Mouse (Mus musculus) midbrain, embryonic 11.5 days (tissue): ENCODE results near the gene Olfr62. TPM values are rescaled to one million over a fixed set of nuclear protein-coding genes. Genes with fewer than 3 reads are reported as not detected.

Experiments used
- ATAC-seq: fragments of 200-750 bp; cut with Nextera tagmentation; 2 replicates; pipeline ENCODE4 v1.8.0; 2017; ENCODE audit warnings: moderate TSS enrichment, moderate library complexity; ENCODE audit not compliant: low FRiP score
- DNase-seq: peaks from one replicate; pipeline ENCODE4 v3.0.0; 2015; ENCODE audit warnings: low spot score; ENCODE audit errors: missing footprints
- H3K27ac ChIP-seq: fragments of 300-500 bp; sonication (generic); 2 replicates; pipeline ENCODE4 v1.5.1; 2014; ENCODE audit warnings: low read depth, low read length
- H3K27me3 ChIP-seq: fragments of 300-500 bp; sonication (generic); 2 replicates; pipeline ENCODE4 v1.6.1; 2014; ENCODE audit warnings: mild to moderate bottlenecking, low read length, moderate library complexity, mixed read lengths; ENCODE audit not compliant: control insufficient read depth, insufficient read depth
- H3K36me3 ChIP-seq: fragments of 300-500 bp; sonication (generic); 2 replicates; pipeline ENCODE4 v1.6.1; 2014; ENCODE audit warnings: mild to moderate bottlenecking, low read length, moderate library complexity, mixed read lengths; ENCODE audit not compliant: control insufficient read depth, insufficient read depth
- H3K4me1 ChIP-seq: fragments of 300-500 bp; sonication (generic); 2 replicates; pipeline ENCODE4 v1.6.1; 2014; ENCODE audit warnings: low read length; ENCODE audit not compliant: control insufficient read depth, insufficient read depth
- H3K4me2 ChIP-seq: fragments of 300-500 bp; sonication (generic); 2 replicates; pipeline ENCODE4 v1.6.1; 2014; ENCODE audit warnings: mild to moderate bottlenecking, moderate library complexity
- H3K4me3 ChIP-seq: fragments of 300-500 bp; sonication (generic); 2 replicates; pipeline ENCODE4 v1.5.1; 2014; ENCODE audit warnings: low read depth, low read length
- H3K9ac ChIP-seq: fragments of 300-500 bp; sonication (generic); 2 replicates; pipeline ENCODE4 v1.6.1; 2014; ENCODE audit warnings: low read length
- H3K9me3 ChIP-seq: fragments of 300-500 bp; sonication (generic); 2 replicates; pipeline ENCODE4 v1.6.1; 2016; ENCODE audit warnings: low read length; ENCODE audit not compliant: control insufficient read depth
- WGBS: fragments of 180-500 bp; shearing (Covaris S2); extraction: QIAGEN DNeasy Blood & Tissue Kit; methylation state at CpG from one replicate; pipeline ENCODE4 v1.1.7; 2014; 5-methylcytosine and 5-hydroxymethylcytosine counted together
- polyA plus RNA-seq: library from polyadenylated mRNA; unstranded; fragments of >200 nt; fragmentation: Nextera tagmentation; extraction: Ambion mirVana; gene quantifications from 2 replicates; pipeline ENCODE4 v1.2.1, GENCODE M21; 2014

Olfr62 gene
- not detected in 2 replicates for polyA plus RNA-seq

DNA sequence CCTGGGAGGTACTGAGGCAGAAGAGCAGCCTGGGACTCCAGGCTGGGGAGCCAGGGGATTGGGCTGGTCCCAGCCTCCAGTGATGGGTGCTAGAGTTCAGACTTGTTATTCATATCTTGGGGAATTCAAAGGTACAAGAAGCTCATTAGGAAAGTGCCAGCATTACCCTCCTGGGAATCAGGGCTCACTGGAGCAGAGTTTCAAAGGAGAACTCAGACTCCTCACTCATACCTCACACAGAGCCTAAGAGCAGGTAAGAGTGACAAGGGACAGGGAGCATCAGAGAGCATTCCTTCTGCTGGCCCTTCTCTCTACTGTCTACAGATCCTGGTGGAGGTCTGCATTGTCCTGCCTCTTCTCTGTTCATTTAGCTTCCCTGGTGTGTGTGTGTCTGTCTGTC lies at the start of gene Olfr62:
Gene Olfr62 (plus strand): TSS at position 301 of the 400 bp plus-strand sequence.
- no peak within 1 kb of the TSS for H3K27ac ChIP-seq
- H3K4me3 ChIP-seq, result no peak within 1 kb of the TSS
- no peaks in the 10 kb centered on the region for H3K36me3 ChIP-seq
- H3K9me3 ChIP-seq, result no peaks in the 10 kb centered on the region
- no peak within 1 kb of the TSS for H3K4me2 ChIP-seq
- H3K4me1 ChIP-seq, result no peaks in the 10 kb centered on the region
- no peak for ATAC-seq
- H3K9ac ChIP-seq, result no peak within 1 kb of the TSS
- no peak for DNase-seq
- H3K27me3 ChIP-seq, result no peaks in the 10 kb centered on the region

DNA sequence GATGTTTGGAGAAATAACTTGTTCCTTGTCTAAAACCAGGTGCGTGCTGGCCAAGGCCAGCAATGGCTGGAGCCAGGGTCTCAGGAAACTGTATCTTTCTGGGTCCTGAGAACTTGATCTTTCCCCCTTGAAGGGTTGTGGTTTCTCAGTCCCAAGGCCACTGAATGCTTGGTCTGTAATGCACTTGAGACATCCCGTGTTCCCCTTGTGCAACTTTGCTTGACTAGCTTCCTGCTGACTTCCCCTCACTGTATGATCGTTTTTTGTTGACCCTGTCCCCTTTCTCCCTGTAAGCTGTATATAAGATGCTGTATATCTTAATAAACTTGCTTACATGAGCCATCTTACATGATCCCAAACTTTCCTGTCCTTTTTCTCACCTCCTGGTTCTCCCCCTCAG lies 48.9 kb upstream of the Olfr62 start:
- H3K9ac ChIP-seq, result no peak overlapping the region
- no peaks in the 10 kb centered on the region for H3K27me3 ChIP-seq
- DNase-seq (no peak), ATAC-seq (no peak)
- no peaks in the 10 kb centered on the region for H3K9me3 ChIP-seq
- no peak overlapping the region for H3K4me3 ChIP-seq
- no peak overlapping the region for H3K27ac ChIP-seq
- no peak overlapping the region for H3K4me2 ChIP-seq
- 75% methylated on average over 3 of the region's 3 CpGs for WGBS
- no peaks in the 10 kb centered on the region for H3K4me1 ChIP-seq
- no peaks in the 10 kb centered on the region for H3K36me3 ChIP-seq

DNA sequence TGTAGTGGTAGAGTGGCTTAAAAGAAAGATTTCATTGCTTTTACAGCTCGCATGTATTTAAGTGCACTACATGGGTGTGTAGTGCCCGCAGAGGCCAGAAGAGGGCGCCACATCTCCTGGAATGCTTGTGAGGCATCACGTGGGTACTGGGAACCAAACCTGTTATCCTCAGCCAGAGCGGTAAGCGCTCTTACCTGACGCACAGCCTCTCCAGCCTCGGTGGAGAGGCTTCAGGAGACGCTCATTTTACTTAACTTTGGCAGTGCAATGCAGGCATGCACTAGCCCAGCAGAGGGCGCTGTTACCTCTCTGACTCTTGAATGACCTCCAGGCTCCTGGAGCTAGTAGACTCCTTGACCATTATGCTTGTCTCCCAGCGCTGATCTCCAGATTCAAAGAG lies 46.1 kb upstream of the Olfr62 start:
- Histone ChIP-seq H3K4me2 (no peak overlapping the region), H3K4me1 (no peaks in the 10 kb centered on the region), H3K9ac (no peak overlapping the region), H3K27ac (no peak overlapping the region), H3K27me3 (no peaks in the 10 kb centered on the region), H3K4me3 (no peak overlapping the region), H3K9me3 (no peaks in the 10 kb centered on the region; the same call in 1 of the 2 replicates), H3K36me3 (no peaks in the 10 kb centered on the region)
- DNase-seq (no peak), ATAC-seq (no peak)
- 23% methylated on average over 11 of the region's 11 CpGs for WGBS

DNA sequence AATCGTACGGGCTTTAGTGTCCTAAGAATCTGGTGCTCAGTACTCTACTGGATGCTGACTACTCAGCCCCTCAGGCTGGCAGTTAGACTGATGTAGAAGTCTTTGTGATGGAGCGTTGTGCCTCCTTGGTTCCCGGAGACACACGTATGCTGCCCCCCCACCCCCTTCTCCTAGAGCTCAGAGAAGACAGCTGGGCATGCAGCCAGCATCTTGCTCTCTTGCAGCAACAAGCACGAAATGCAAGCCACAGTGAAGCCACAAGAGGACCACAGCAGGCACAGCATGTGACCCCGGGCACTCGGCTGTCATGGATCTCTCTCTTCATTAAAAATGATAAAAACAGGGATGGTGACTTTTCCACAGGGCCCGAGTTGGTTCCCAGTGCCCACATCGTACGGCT lies 43.3 kb upstream of the Olfr62 start:
- H3K4me3 ChIP-seq, result no peak overlapping the region
- H3K27me3 ChIP-seq, result no peaks in the 10 kb centered on the region
- H3K27ac ChIP-seq, result no peak overlapping the region
- H3K9ac ChIP-seq, result no peak overlapping the region
- DNase-seq, result no peak
- 89% methylated on average over 11 of the region's 11 CpGs for WGBS
- H3K4me1 ChIP-seq, result no peaks in the 10 kb centered on the region
- no peak overlapping the region for H3K4me2 ChIP-seq
- ATAC-seq, result no peak
- H3K36me3 ChIP-seq, result no peaks in the 10 kb centered on the region
- H3K9me3 ChIP-seq, result no peaks in the 10 kb centered on the region; the same call in 1 of the 2 replicates

DNA sequence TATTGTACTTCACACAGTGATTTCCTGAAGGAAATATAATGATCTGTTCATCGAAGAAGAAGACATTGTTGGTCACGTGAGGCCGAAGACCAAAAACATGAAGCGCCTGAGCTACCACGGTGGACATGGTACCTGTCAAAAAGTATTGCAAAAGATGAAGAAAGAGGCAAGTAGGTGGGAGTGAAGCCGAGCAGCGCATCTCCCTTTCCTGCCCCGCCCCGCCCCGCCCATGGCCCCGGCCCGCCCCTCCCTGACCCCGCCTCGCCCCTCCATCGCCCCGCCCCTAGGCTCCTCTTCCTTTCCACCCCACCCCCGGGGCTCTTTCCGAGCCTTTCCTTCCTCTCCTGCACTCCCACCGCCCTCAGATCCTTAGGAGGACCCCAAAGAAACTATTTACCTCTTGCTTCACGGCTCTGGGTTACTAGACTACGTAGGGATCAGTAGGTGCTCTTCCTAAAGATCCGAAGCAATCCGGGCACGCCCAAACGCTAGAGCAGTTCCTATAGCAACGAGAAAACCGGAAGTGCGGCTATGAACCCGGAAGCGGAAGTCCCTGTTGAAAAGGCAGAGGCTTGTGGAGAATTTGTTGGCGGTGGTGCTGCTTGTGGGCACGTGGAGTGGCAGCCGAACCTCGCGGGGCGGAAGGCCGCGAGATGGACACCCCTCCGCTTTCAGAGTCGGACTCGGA lies 38.3 kb upstream of the Olfr62 start, which contains the start of the genes Cfap57 and Ebna1bp2:
Gene Cfap57 (minus strand): TSS at position 499 of the 688 bp plus-strand sequence.
Gene Ebna1bp2 (plus strand): TSS at position 521 of the 688 bp plus-strand sequence.
- ATAC-seq, result peak; percentile 94

DNA sequence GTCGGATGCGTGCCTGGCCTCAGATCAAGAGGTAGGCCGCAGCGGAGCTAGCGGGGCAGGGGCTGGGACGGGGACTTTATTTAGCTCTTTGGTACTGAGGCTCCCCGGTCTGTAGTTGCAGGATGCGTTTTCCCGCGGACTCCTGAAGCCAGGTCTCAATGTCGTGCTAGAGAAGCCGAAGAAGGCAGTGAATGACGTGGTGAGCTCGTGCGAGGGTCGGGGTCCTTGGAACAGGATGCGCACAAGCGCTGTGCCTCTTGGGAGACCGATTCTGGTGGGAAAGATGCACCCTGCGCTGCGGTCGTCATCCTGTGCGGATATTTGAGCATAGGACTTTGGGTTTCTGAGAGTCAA lies 37.8 kb upstream of the Olfr62 start:
- no peaks in the 10 kb centered on the region; the same call in 1 of the 2 replicates for H3K9me3 ChIP-seq
- peaks cover 12% of the 10 kb centered on the region for H3K36me3 ChIP-seq
- H3K4me2 ChIP-seq, result peak overlapping the region; percentile 96
- under 1% methylated on average over 23 of the region's 23 CpGs for WGBS
- no peak for DNase-seq
- H3K9ac ChIP-seq, result peak overlapping the region; percentile 71
- H3K27ac ChIP-seq, result no peak overlapping the region
- no peaks in the 10 kb centered on the region for H3K27me3 ChIP-seq
- H3K4me1 ChIP-seq, result peaks cover 10% of the 10 kb centered on the region
- H3K4me3 ChIP-seq, result peak overlapping the region; percentile 82
- ATAC-seq, result no peak; the same call in 1 of the 2 replicates

More for the DNA sequence above, 38.3 kb upstream of the Olfr62 start, which contains the start of the genes Cfap57 and Ebna1bp2:
- Histone ChIP-seq H3K36me3 (peaks cover 8% of the 10 kb centered on the region), H3K4me1 (peaks cover 10% of the 10 kb centered on the region), H3K27ac (no peak within 1 kb of the TSS), H3K4me2 (peak within 1 kb of the TSS; percentile 96), H3K27me3 (no peaks in the 10 kb centered on the region), H3K9ac (peak within 1 kb of the TSS; percentile 71), H3K4me3 (peak within 1 kb of the TSS; percentile 82), H3K9me3 (no peaks in the 10 kb centered on the region; the same call in 1 of the 2 replicates)
- DNase-seq, result peak; percentile 100
- under 1% methylated on average over 38 of the region's 41 CpGs for WGBS

DNA sequence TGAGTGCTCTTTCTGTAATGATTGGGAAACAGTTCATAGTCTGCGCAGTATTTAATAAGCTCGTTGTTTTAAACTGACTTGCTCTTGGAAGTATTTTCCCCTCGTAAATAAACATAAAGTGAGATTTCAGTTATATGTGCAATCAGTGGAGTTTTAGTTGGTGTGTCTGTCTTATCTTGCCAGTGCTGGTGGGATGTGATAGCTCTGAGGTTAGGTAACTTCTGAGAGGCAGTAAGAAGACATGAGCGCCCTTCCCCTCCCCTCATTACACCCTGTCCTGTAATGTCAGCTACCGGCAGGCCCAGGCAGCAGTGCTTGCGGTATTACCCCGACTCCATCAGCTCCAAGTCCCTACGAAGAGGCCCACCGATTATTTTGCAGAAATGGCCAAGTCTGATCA lies 37.0 kb upstream of the Olfr62 start:
- Histone ChIP-seq H3K4me1 (peaks cover 10% of the 10 kb centered on the region), H3K36me3 (peaks cover 13% of the 10 kb centered on the region), H3K9ac (peak overlapping the region; percentile 71; the same call in 1 of the 2 replicates), H3K9me3 (no peaks in the 10 kb centered on the region; the same call in 1 of the 2 replicates), H3K4me3 (peak overlapping the region; percentile 82), H3K4me2 (peak overlapping the region; percentile 96), H3K27ac (no peak overlapping the region), H3K27me3 (no peaks in the 10 kb centered on the region)
- ATAC-seq, result no peak
- no peak for DNase-seq
- 91% methylated on average over 9 of the region's 9 CpGs for WGBS

DNA sequence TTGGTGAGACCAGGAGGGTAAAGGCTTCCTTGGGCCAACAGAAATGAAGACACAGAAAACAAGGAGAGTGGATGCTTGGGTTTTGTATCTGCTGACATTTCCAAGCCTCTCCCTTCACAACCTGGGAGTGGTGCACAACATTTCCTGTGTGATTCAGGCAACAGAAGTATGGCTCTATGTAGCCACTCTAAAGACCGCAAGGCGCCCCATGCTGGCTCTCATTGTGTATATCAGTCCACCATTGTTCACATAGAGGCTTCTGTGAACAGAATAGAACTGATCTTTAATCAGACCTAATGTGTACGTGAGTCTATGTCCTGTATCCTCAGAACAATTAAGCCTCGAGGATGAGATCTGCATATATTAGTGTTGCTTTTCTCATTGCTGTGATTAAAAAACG lies 28.5 kb upstream of the Olfr62 start:
- Histone ChIP-seq H3K4me3 (no peak overlapping the region), H3K27me3 (no peaks in the 10 kb centered on the region), H3K9ac (no peak overlapping the region), H3K36me3 (peaks cover 8% of the 10 kb centered on the region), H3K27ac (no peak overlapping the region), H3K4me1 (no peaks in the 10 kb centered on the region), H3K9me3 (no peaks in the 10 kb centered on the region), H3K4me2 (no peak overlapping the region)
- no peak for DNase-seq
- no peak for ATAC-seq
- 89% methylated on average over 5 of the region's 5 CpGs for WGBS

DNA sequence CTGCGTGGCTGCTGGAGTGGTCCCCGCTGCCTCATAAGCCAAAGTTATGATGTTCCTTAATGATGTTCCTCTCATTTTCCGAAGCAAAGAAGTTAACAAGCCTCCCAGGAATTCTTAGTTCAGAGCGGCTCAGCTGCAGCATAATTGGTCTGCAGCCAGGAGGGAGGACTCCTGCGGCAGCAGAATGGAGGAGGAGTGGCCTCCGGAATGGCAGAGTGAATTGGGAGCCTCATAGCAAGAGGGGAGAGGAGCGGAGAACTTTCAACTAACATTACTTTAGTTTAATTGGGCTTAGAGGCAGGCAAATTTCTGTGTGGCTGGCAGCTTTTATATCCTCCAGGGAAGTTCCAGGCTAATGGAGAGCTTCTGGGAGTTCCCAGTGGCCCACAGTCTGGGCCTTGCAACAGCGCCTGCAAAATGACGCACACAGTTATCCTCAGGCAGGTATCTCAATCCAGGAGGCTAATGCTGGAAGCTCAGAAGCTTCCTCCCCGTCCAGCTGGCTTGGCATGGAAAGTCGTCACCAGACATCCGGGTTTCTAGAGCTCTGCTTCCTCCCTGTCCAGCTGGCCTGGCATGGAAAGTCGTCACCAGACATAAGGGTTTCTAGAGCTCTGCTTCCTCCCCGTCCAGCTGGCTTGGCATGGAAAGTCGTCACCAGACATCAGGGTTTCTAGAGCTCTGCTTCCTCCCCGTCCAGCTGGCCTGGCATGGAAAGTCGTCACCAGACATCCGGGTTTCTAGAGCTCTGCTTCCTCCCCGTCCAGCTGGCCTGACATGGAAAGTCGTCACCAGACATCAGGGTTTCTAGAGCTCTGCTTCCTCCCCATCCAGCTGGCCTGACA lies 16.2 kb upstream of the Olfr62 start:
- DNase-seq, result no peak
- Histone ChIP-seq H3K4me2 (no peak overlapping the region), H3K9me3 (no peaks in the 10 kb centered on the region), H3K36me3 (no peaks in the 10 kb centered on the region), H3K4me1 (no peaks in the 10 kb centered on the region), H3K27me3 (no peaks in the 10 kb centered on the region), H3K4me3 (no peak overlapping the region), H3K27ac (no peak overlapping the region), H3K9ac (no peak overlapping the region)
- WGBS, result 58% methylated on average over 20 of the region's 20 CpGs
- no peak for ATAC-seq
